Mouse (Mus musculus): Measurements from ENCODE around the gene Elp5. TPM values are rescaled to one million over a fixed set of nuclear protein-coding genes. Genes with fewer than 3 reads are reported as not detected.
"Not testable (repeated sequence)": the region's sequence is repeated elsewhere in the genome, so short reads cannot be mapped to it uniquely, and the experiment has no call there.

Elp5 gene
- polyA plus RNA-seq, 1 experiment: 11.0 TPM

- Histone ChIP-seq H3K9me3 (no peaks in the 10 kb centered on the region), H3K36me3 (replicated peaks; ENCODE audit: low read length) (no peaks in the 10 kb centered on the region), H3K27me3 (replicated peaks) (peaks cover 26% of the 10 kb centered on the region), H3K4me1 (peaks cover 51% of the 10 kb centered on the region), H3K4me3 (replicated peaks) (no peak overlapping the region)
- TF ChIP-seq GATA1 (IDR thresholded peaks at IDR 0.05; ENCODE audit: borderline replicate concordance, low read length): no peak
- no peak for TF ChIP-seq FLI1 (IDR thresholded peaks at IDR 0.05; ENCODE audit: low read length)
Observed at GRCm38 (mm10) chr11:69931769-69932168, 50.5 kb downstream of the Elp5 start.

GRCm38 (mm10) chr11:69930967-69931537 lies 51.3 kb downstream of the Elp5 start:
- Histone ChIP-seq H3K36me3 (replicated peaks; ENCODE audit: low read length) (no peaks in the 10 kb centered on the region), H3K27me3 (replicated peaks) (peaks cover 19% of the 10 kb centered on the region), H3K4me1 (peaks cover 44% of the 10 kb centered on the region), H3K9me3 (no peaks in the 10 kb centered on the region), H3K4me3 (replicated peaks) (peak overlapping the region; percentile 40)
- no peak for TF ChIP-seq FLI1 (IDR thresholded peaks at IDR 0.05; ENCODE audit: low read length)
- no peak for TF ChIP-seq GATA1 (IDR thresholded peaks at IDR 0.05; ENCODE audit: borderline replicate concordance, low read length)

- not testable (repeated sequence) for H3K4me3 ChIP-seq (replicated peaks); H3K27me3 ChIP-seq (replicated peaks); H3K36me3 ChIP-seq (replicated peaks; ENCODE audit: low read length); H3K9me3 ChIP-seq
- peaks cover 35% of the 10 kb centered on the region for H3K4me1 ChIP-seq
Observed at GRCm38 (mm10) chr11:69930176-69930575, 52.1 kb downstream of the Elp5 start.

GRCm38 (mm10) chr11:69929712-69930111 lies 52.6 kb downstream of the Elp5 start:
- no peak for TF ChIP-seq GATA1 (IDR thresholded peaks at IDR 0.05; ENCODE audit: borderline replicate concordance, low read length)
- no peak for TF ChIP-seq FLI1 (IDR thresholded peaks at IDR 0.05; ENCODE audit: low read length)
- Histone ChIP-seq H3K27me3 (replicated peaks) (peaks cover 5% of the 10 kb centered on the region), H3K36me3 (replicated peaks; ENCODE audit: low read length) (no peaks in the 10 kb centered on the region), H3K4me1 (peaks cover 31% of the 10 kb centered on the region), H3K9me3 (no peaks in the 10 kb centered on the region), H3K4me3 (replicated peaks) (no peak overlapping the region)

- Histone ChIP-seq H3K4me3 (replicated peaks) (no peak overlapping the region), H3K9me3 (no peaks in the 10 kb centered on the region), H3K27me3 (replicated peaks) (no peaks in the 10 kb centered on the region), H3K4me1 (peaks cover 33% of the 10 kb centered on the region), H3K36me3 (replicated peaks; ENCODE audit: low read length) (no peaks in the 10 kb centered on the region)
- TF ChIP-seq FLI1 (IDR thresholded peaks at IDR 0.05; ENCODE audit: low read length): no peak
- no peak for TF ChIP-seq GATA1 (IDR thresholded peaks at IDR 0.05; ENCODE audit: borderline replicate concordance, low read length)
Observed at GRCm38 (mm10) chr11:69927501-69927900, 54.8 kb downstream of the Elp5 start.

- no peaks in the 10 kb centered on the region for H3K9me3 ChIP-seq
- H3K36me3 ChIP-seq (replicated peaks; ENCODE audit: low read length): peaks cover 17% of the 10 kb centered on the region
- no peaks in the 10 kb centered on the region for H3K27me3 ChIP-seq (replicated peaks)
- TF ChIP-seq GATA1 (IDR thresholded peaks at IDR 0.05; ENCODE audit: borderline replicate concordance, low read length): no peak
- no peak for TF ChIP-seq FLI1 (IDR thresholded peaks at IDR 0.05; ENCODE audit: low read length)
- H3K4me3 ChIP-seq (replicated peaks): peak overlapping the region; percentile 99
- peaks cover 37% of the 10 kb centered on the region for H3K4me1 ChIP-seq
Observed at GRCm38 (mm10) chr11:69922796-69923195, 59.5 kb downstream of the Elp5 start.

GRCm38 (mm10) chr11:69922012-69922756 lies 60.1 kb downstream of the Elp5 start:
- no peaks in the 10 kb centered on the region for H3K27me3 ChIP-seq (replicated peaks)
- peak overlapping the region; percentile 99 for H3K4me3 ChIP-seq (replicated peaks)
- peaks cover 23% of the 10 kb centered on the region for H3K36me3 ChIP-seq (replicated peaks; ENCODE audit: low read length)
- TF ChIP-seq FLI1 (IDR thresholded peaks at IDR 0.05; ENCODE audit: low read length) (no peak), GATA1 (IDR thresholded peaks at IDR 0.05; ENCODE audit: borderline replicate concordance, low read length) (no peak)
- peaks cover 43% of the 10 kb centered on the region for H3K4me1 ChIP-seq
- H3K9me3 ChIP-seq: no peaks in the 10 kb centered on the region

GRCm38 (mm10) chr11:69921114-69922011 lies 61.0 kb downstream of the Elp5 start, which contains the start of gene Eif5a:
Eif5a (minus strand) TSS chr11:69921958.
- Histone ChIP-seq H3K4me1 (peaks cover 52% of the 10 kb centered on the region), H3K9me3 (no peaks in the 10 kb centered on the region), H3K27me3 (replicated peaks) (no peaks in the 10 kb centered on the region), H3K4me3 (replicated peaks) (peak within 1 kb of the TSS; percentile 99), H3K36me3 (replicated peaks; ENCODE audit: low read length) (peaks cover 31% of the 10 kb centered on the region)
- no peak for TF ChIP-seq GATA1 (IDR thresholded peaks at IDR 0.05; ENCODE audit: borderline replicate concordance, low read length)
- TF ChIP-seq FLI1 (IDR thresholded peaks at IDR 0.05; ENCODE audit: low read length): no peak

GRCm38 (mm10) chr11:69920266-69921031 lies 61.9 kb downstream of the Elp5 start:
- H3K27me3 ChIP-seq (replicated peaks): no peaks in the 10 kb centered on the region
- peaks cover 40% of the 10 kb centered on the region for H3K36me3 ChIP-seq (replicated peaks; ENCODE audit: low read length)
- peaks cover 61% of the 10 kb centered on the region for H3K4me1 ChIP-seq
- TF ChIP-seq FLI1 (IDR thresholded peaks at IDR 0.05; ENCODE audit: low read length): no peak
- no peak for TF ChIP-seq GATA1 (IDR thresholded peaks at IDR 0.05; ENCODE audit: borderline replicate concordance, low read length)
- peak overlapping the region; percentile 99 for H3K4me3 ChIP-seq (replicated peaks)
- no peaks in the 10 kb centered on the region for H3K9me3 ChIP-seq
